Mouse (Mus musculus) midbrain, embryonic 11.5 days (tissue): ENCODE measurements around the gene Apopt1. TPM values are rescaled to one million over a fixed set of nuclear protein-coding genes. Genes with fewer than 3 reads are reported as not detected.

Experiments
- ATAC-seq: fragments of 200-750 bp; cut with Nextera tagmentation; 2 replicates; pipeline ENCODE4 v1.8.0; 2017; ENCODE audit warnings: moderate TSS enrichment, moderate library complexity; ENCODE audit not compliant: low FRiP score
- DNase-seq: peaks from one replicate; pipeline ENCODE4 v3.0.0; 2015; ENCODE audit warnings: low spot score; ENCODE audit errors: missing footprints
- H3K27ac ChIP-seq: fragments of 300-500 bp; sonication (generic); 2 replicates; pipeline ENCODE4 v1.5.1; 2014; ENCODE audit warnings: low read depth, low read length
- H3K27me3 ChIP-seq: fragments of 300-500 bp; sonication (generic); 2 replicates; pipeline ENCODE4 v1.6.1; 2014; ENCODE audit warnings: mild to moderate bottlenecking, low read length, moderate library complexity, mixed read lengths; ENCODE audit not compliant: control insufficient read depth, insufficient read depth
- H3K36me3 ChIP-seq: fragments of 300-500 bp; sonication (generic); 2 replicates; pipeline ENCODE4 v1.6.1; 2014; ENCODE audit warnings: mild to moderate bottlenecking, low read length, moderate library complexity, mixed read lengths; ENCODE audit not compliant: control insufficient read depth, insufficient read depth
- H3K4me1 ChIP-seq: fragments of 300-500 bp; sonication (generic); 2 replicates; pipeline ENCODE4 v1.6.1; 2014; ENCODE audit warnings: low read length; ENCODE audit not compliant: control insufficient read depth, insufficient read depth
- H3K4me2 ChIP-seq: fragments of 300-500 bp; sonication (generic); 2 replicates; pipeline ENCODE4 v1.6.1; 2014; ENCODE audit warnings: mild to moderate bottlenecking, moderate library complexity
- H3K4me3 ChIP-seq: fragments of 300-500 bp; sonication (generic); 2 replicates; pipeline ENCODE4 v1.5.1; 2014; ENCODE audit warnings: low read depth, low read length
- H3K9ac ChIP-seq: fragments of 300-500 bp; sonication (generic); 2 replicates; pipeline ENCODE4 v1.6.1; 2014; ENCODE audit warnings: low read length
- H3K9me3 ChIP-seq: fragments of 300-500 bp; sonication (generic); 2 replicates; pipeline ENCODE4 v1.6.1; 2016; ENCODE audit warnings: low read length; ENCODE audit not compliant: control insufficient read depth
- WGBS: fragments of 180-500 bp; shearing (Covaris S2); extraction: QIAGEN DNeasy Blood & Tissue Kit; methylation state at CpG from one replicate; pipeline ENCODE4 v1.1.7; 2014; 5-methylcytosine and 5-hydroxymethylcytosine counted together
- polyA plus RNA-seq: library from polyadenylated mRNA; unstranded; fragments of >200 nt; fragmentation: Nextera tagmentation; extraction: Ambion mirVana; gene quantifications from 2 replicates; pipeline ENCODE4 v1.2.1, GENCODE M21; 2014

The Apopt1 gene
- polyA plus RNA-seq, 1 experiment from 2014 or later, result 50.8 TPM

- Histone ChIP-seq H3K9ac (no peak overlapping the region), H3K9me3 (no peaks in the 10 kb centered on the region), H3K4me2 (no peak overlapping the region), H3K36me3 (no peaks in the 10 kb centered on the region), H3K4me1 (no peaks in the 10 kb centered on the region; the same call in 1 of the 2 replicates), H3K27ac (no peak overlapping the region), H3K27me3 (no peaks in the 10 kb centered on the region), H3K4me3 (no peak overlapping the region)
- 82% methylated on average over 11 of the region's 11 CpGs for WGBS
- ATAC-seq (no peak), DNase-seq (no peak)
Observed at GRCm38 (mm10) chr12:111743981-111744423, 30.9 kb downstream of the Apopt1 start.

- Histone ChIP-seq H3K4me2 (no peak overlapping the region), H3K9ac (no peak overlapping the region), H3K27ac (no peak overlapping the region), H3K9me3 (no peaks in the 10 kb centered on the region), H3K4me3 (no peak overlapping the region), H3K4me1 (no peaks in the 10 kb centered on the region; the same call in 1 of the 2 replicates), H3K27me3 (no peaks in the 10 kb centered on the region), H3K36me3 (no peaks in the 10 kb centered on the region)
- ATAC-seq (no peak), DNase-seq (no peak)
- WGBS, result 74% methylated on average over 6 of the region's 6 CpGs
Observed at GRCm38 (mm10) chr12:111745274-111745673, 32.2 kb downstream of the Apopt1 start.

- WGBS, result 75% methylated on average over 5 of the region's 5 CpGs
- DNase-seq, result peak; percentile 83
- no peak overlapping the region for H3K27ac ChIP-seq
Observed at GRCm38 (mm10) chr12:111746091-111746490, 33.0 kb downstream of the Apopt1 start.

GRCm38 (mm10) chr12:111747421-111747820 is 34.4 kb downstream of the Apopt1 start:
- DNase-seq (no peak), ATAC-seq (no peak)
- Histone ChIP-seq H3K4me3 (no peak overlapping the region), H3K27me3 (no peaks in the 10 kb centered on the region), H3K27ac (no peak overlapping the region), H3K36me3 (no peaks in the 10 kb centered on the region), H3K4me2 (no peak overlapping the region), H3K9ac (no peak overlapping the region), H3K4me1 (no peaks in the 10 kb centered on the region; the same call in 1 of the 2 replicates), H3K9me3 (no peaks in the 10 kb centered on the region)
- 87% methylated on average over 7 of the region's 7 CpGs for WGBS

More at GRCm38 (mm10) chr12:111746091-111746490, 33.0 kb downstream of the Apopt1 start:
- no peaks in the 10 kb centered on the region for H3K9me3 ChIP-seq
- H3K36me3 ChIP-seq, result no peaks in the 10 kb centered on the region
- no peak for ATAC-seq
- no peaks in the 10 kb centered on the region; the same call in 1 of the 2 replicates for H3K4me1 ChIP-seq
- H3K4me3 ChIP-seq, result no peak overlapping the region
- no peak overlapping the region for H3K9ac ChIP-seq
- H3K27me3 ChIP-seq, result no peaks in the 10 kb centered on the region
- no peak overlapping the region for H3K4me2 ChIP-seq

GRCm38 (mm10) chr12:111750739-111751138 is 37.7 kb downstream of the Apopt1 start:
- H3K4me3 ChIP-seq, result no peak overlapping the region
- H3K36me3 ChIP-seq, result no peaks in the 10 kb centered on the region
- no peaks in the 10 kb centered on the region for H3K9me3 ChIP-seq
- 95% methylated on average over 3 of the region's 3 CpGs for WGBS
- ATAC-seq, result no peak
- no peak overlapping the region for H3K27ac ChIP-seq
- H3K27me3 ChIP-seq, result no peaks in the 10 kb centered on the region
- H3K4me2 ChIP-seq, result no peak overlapping the region
- H3K4me1 ChIP-seq, result no peaks in the 10 kb centered on the region; the same call in 1 of the 2 replicates
- DNase-seq, result no peak
- H3K9ac ChIP-seq, result no peak overlapping the region

GRCm38 (mm10) chr12:111752491-111752890 is 39.4 kb downstream of the Apopt1 start:
- Histone ChIP-seq H3K9ac (no peak overlapping the region), H3K4me2 (no peak overlapping the region), H3K4me1 (no peaks in the 10 kb centered on the region), H3K36me3 (no peaks in the 10 kb centered on the region), H3K9me3 (no peaks in the 10 kb centered on the region), H3K27ac (no peak overlapping the region), H3K4me3 (no peak overlapping the region), H3K27me3 (no peaks in the 10 kb centered on the region)
- DNase-seq, result no peak
- 90% methylated on average over 6 of the region's 6 CpGs for WGBS
- no peak for ATAC-seq

- ATAC-seq (no peak), DNase-seq (no peak)
- Histone ChIP-seq H3K9ac (no peak overlapping the region), H3K4me2 (no peak overlapping the region), H3K27me3 (no peaks in the 10 kb centered on the region), H3K4me3 (no peak overlapping the region), H3K36me3 (no peaks in the 10 kb centered on the region), H3K9me3 (no peaks in the 10 kb centered on the region), H3K27ac (no peak overlapping the region), H3K4me1 (peaks cover 6% of the 10 kb centered on the region)
- 80% methylated on average over 9 of the region's 9 CpGs for WGBS
Observed at GRCm38 (mm10) chr12:111753347-111753746, 40.3 kb downstream of the Apopt1 start.

- Histone ChIP-seq H3K9me3 (no peaks in the 10 kb centered on the region), H3K36me3 (no peaks in the 10 kb centered on the region), H3K27me3 (no peaks in the 10 kb centered on the region), H3K4me2 (no peak overlapping the region), H3K27ac (no peak overlapping the region), H3K4me3 (no peak overlapping the region), H3K9ac (no peak overlapping the region), H3K4me1 (peaks cover 8% of the 10 kb centered on the region)
- ATAC-seq (no peak), DNase-seq (no peak)
Observed at GRCm38 (mm10) chr12:111754710-111755109, 41.6 kb downstream of the Apopt1 start.

- Histone ChIP-seq H3K4me3 (no peak overlapping the region), H3K4me2 (no peak overlapping the region), H3K9me3 (no peaks in the 10 kb centered on the region), H3K27me3 (no peaks in the 10 kb centered on the region), H3K36me3 (no peaks in the 10 kb centered on the region), H3K4me1 (peaks cover 13% of the 10 kb centered on the region), H3K9ac (no peak overlapping the region), H3K27ac (no peak overlapping the region)
- WGBS, result 83% methylated on average over 2 of the region's 2 CpGs
- ATAC-seq (no peak), DNase-seq (no peak)
Observed at GRCm38 (mm10) chr12:111755231-111755630, 42.2 kb downstream of the Apopt1 start.
